Comparison of ENCODE assay signal across 19 mouse cellular contexts in the genomic region with DNA sequence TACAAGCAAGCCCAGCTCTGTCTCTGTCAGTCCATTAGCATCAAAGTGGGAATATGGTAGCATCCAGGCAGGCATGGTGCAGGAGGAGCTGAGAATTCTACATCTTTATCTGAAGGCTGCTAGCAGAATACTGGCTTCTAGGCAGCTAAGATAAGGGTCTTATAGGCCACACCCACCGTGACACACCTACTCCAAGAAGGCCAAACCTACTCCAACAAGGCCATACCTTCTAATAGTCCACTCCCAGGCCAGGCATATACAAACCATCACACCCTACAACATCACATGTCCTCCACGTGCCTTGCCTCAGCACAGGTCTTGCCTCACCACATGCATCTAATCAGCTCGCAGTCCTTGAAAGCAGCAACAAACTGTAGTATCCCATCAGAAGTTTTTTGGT. TPM values are rescaled to one million over a fixed set of nuclear protein-coding genes. Genes with fewer than 3 reads are reported as not detected.
"Had no signal": no experiment of that assay in that cellular context is flagged by ENCODE, and none has a peak within 500 bp of the region (broad histone marks: within the 10 kb centered on the region; RNA-seq: fewer than 3 reads in every experiment).

No protein-coding gene starts in this region.

- H3K9ac ChIP-seq: limb, embryonic 15.5 days; lung, embryonic 14.5 days; midbrain, embryonic 12.5 days; neural tube, embryonic 13.5 days had no signal

- H3K4me2 ChIP-seq: limb, embryonic 15.5 days; lung, embryonic 14.5 days; midbrain, embryonic 12.5 days; neural tube, embryonic 13.5 days had no signal

- H3K4me3 ChIP-seq: layer of hippocampus, adult 2 months; left cerebral cortex, adult 2 months; limb, embryonic 15.5 days; megakaryocyte, embryonic 14.5 days; midbrain, embryonic 12.5 days; neural tube, embryonic 13.5 days had no signal

- H3K9me3 ChIP-seq: limb, embryonic 15.5 days; megakaryocyte, embryonic 14.5 days; midbrain, embryonic 12.5 days; neural tube, embryonic 13.5 days had no signal

- H3K27ac ChIP-seq: layer of hippocampus, adult 2 months; left cerebral cortex, adult 2 months; limb, embryonic 15.5 days; macrophage; midbrain, embryonic 12.5 days; neural tube, embryonic 13.5 days; stomach, postnatal 0 days had no signal

- H3K4me1 ChIP-seq: limb, embryonic 15.5 days had no signal

- ATAC-seq: midbrain, embryonic 16.5 days had no signal

- DNase-seq: kidney, adult 18-20 months; kidney, postnatal 10 days; kidney, postnatal 4 days; lung, embryonic 14.5 days; lung, postnatal 10 days; right cerebral cortex, postnatal 14 days; thymus, postnatal 4 days had no signal

- H3K36me3 ChIP-seq: limb, embryonic 15.5 days; midbrain, embryonic 12.5 days; neural tube, embryonic 13.5 days had no signal

RNA-seq across cellular contexts. Expression of gene AU015836, which starts 41.0 kb away (rescaled TPM):
- total RNA-seq: layer of hippocampus, adult 2 months; layer of hippocampus, postnatal 14 days; left cerebral cortex, adult 2 months; left cerebral cortex, postnatal 25 days had no signal
- polyA plus RNA-seq: lung, embryonic 14.5 days; macrophage; midbrain, embryonic 12.5 days; midbrain, embryonic 16.5 days; neural tube, embryonic 13.5 days; small intestine, adult 2 months had no signal
